Mouse (Mus musculus) cortical plate, adult 2 months (tissue): ENCODE measurements around the gene Cd6.

ENCODE experiments used
- CTCF ChIP-seq: fragments of 200-500 bp; IDR thresholded peaks from 2 replicates; pipeline ENCODE4 v1.5.1; 2011; ENCODE audit warnings: mild to moderate bottlenecking, control low read depth, low read length; ENCODE audit not compliant: insufficient read depth; ENCODE audit errors: extremely low read depth
- POLR2A ChIP-seq: fragments of 200-500 bp; IDR thresholded peaks from 2 replicates; pipeline ENCODE4 v1.6.1; 2011; ENCODE audit warnings: mild to moderate bottlenecking, low read length, control low read depth; ENCODE audit not compliant: insufficient read depth; ENCODE audit errors: extremely low read depth

GRCm38 (mm10) chr19:10750161-10750560, 79.7 kb downstream of the Cd6 start:
- TF ChIP-seq POLR2A (no peak), CTCF (no peak)
